Mouse (Mus musculus): ENCODE data around the gene Prdm11. TPM values are rescaled to one million over a fixed set of nuclear protein-coding genes. Genes with fewer than 3 reads are reported as not detected.

Gene Prdm11
- polyA plus RNA-seq, 1 experiment: 4.3 TPM

DNA sequence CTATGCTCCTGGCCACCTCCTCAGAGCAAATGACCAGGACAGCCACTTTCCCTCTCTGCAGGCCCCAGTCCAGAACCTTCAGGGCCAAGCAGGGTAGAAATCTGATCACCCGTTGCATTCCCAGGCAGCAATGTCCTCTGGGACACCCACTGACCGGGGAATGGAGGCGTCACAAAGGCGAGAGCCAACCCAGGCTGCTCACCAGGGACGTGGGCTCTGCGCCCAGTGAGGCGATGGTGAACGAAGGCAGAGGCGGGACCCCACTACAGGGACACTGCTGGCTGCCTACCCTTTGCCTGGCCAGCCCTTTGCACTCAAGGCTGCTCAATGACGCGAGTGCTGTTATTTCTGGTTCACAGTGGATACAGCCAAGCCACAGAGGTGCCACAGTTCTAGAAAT lies 13.3 kb downstream of the Prdm11 start:
- Histone ChIP-seq H3K27me3 (ENCODE audit: control insufficient read depth, insufficient read depth, low read length) (no peaks in the 10 kb centered on the region), H3K4me1 (ENCODE audit: control insufficient read depth, insufficient read depth, low read length) (peaks cover 6% of the 10 kb centered on the region), H3K36me3 (ENCODE audit: control insufficient read depth, insufficient read depth, low read length) (no peaks in the 10 kb centered on the region), H3K4me3 (ENCODE audit: control insufficient read depth, low read depth, low read length) (no peak overlapping the region), H3K27ac (ENCODE audit: control insufficient read depth, insufficient read depth, low read depth, low read length) (peak overlapping the region; percentile 86)
- TF ChIP-seq POLR2A (IDR thresholded peaks at IDR 0.05; ENCODE audit: control insufficient read depth, low read depth, low read length) (no peak), CTCF (IDR thresholded peaks at IDR 0.05; ENCODE audit: control insufficient read depth, insufficient read depth, insufficient replicate concordance, low read depth, low read length) (no peak)

DNA sequence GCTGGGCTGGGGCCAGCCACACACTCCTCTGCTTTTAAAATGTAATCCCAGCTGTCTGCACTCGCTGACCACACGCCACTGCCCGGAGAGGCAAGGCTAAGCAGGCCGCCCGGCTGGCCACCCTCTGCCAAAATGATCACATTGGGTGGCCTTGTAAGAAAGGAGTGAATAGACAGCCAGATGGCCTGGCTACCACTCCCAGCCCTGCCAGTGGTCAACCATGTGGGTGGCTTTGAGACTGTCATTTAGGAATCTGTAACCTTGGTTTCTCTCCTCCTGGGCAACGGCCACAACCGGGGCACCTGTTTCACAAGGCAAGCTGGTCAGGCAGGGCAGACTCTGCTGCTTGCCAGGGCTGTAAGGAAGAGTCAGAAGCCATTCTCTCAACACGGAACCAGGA lies 13.9 kb downstream of the Prdm11 start:
- Histone ChIP-seq H3K36me3 (ENCODE audit: control insufficient read depth, insufficient read depth, low read length) (no peaks in the 10 kb centered on the region), H3K27me3 (ENCODE audit: control insufficient read depth, insufficient read depth, low read length) (no peaks in the 10 kb centered on the region), H3K27ac (ENCODE audit: control insufficient read depth, insufficient read depth, low read depth, low read length) (peak overlapping the region; percentile 86), H3K4me3 (ENCODE audit: control insufficient read depth, low read depth, low read length) (no peak overlapping the region), H3K4me1 (ENCODE audit: control insufficient read depth, insufficient read depth, low read length) (peaks cover 6% of the 10 kb centered on the region)
- no peak for TF ChIP-seq POLR2A (IDR thresholded peaks at IDR 0.05; ENCODE audit: control insufficient read depth, low read depth, low read length)
- no peak for TF ChIP-seq CTCF (IDR thresholded peaks at IDR 0.05; ENCODE audit: control insufficient read depth, insufficient read depth, insufficient replicate concordance, low read depth, low read length)

DNA sequence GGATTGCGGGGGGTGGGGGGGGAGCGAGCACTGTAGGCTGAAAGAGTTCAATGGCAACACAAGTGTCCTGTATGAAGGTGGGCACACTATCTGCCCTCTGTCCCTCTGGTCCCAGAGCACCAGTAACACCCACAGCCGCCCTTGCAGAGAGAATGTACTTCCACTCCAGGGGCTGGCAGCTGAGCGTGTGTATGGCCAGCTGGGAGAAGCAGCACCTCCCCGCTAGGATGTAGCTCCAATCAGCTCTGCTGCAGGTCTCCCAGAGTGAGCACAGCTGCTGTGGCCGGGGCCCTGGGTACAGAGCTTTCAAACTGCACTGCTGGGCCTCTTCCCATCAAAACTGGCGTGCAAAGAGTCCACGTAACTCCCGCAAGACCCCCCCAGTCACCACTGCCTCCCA lies 14.9 kb downstream of the Prdm11 start:
- no peak overlapping the region for H3K27ac ChIP-seq (ENCODE audit: control insufficient read depth, insufficient read depth, low read depth, low read length)
- TF ChIP-seq POLR2A (IDR thresholded peaks at IDR 0.05; ENCODE audit: control insufficient read depth, low read depth, low read length) (no peak), CTCF (IDR thresholded peaks at IDR 0.05; ENCODE audit: control insufficient read depth, insufficient read depth, insufficient replicate concordance, low read depth, low read length) (no peak)
- H3K4me1 ChIP-seq (ENCODE audit: control insufficient read depth, insufficient read depth, low read length): peaks cover 6% of the 10 kb centered on the region
- no peak overlapping the region for H3K4me3 ChIP-seq (ENCODE audit: control insufficient read depth, low read depth, low read length)
- no peaks in the 10 kb centered on the region for H3K27me3 ChIP-seq (ENCODE audit: control insufficient read depth, insufficient read depth, low read length)
- H3K36me3 ChIP-seq (ENCODE audit: control insufficient read depth, insufficient read depth, low read length): no peaks in the 10 kb centered on the region

DNA sequence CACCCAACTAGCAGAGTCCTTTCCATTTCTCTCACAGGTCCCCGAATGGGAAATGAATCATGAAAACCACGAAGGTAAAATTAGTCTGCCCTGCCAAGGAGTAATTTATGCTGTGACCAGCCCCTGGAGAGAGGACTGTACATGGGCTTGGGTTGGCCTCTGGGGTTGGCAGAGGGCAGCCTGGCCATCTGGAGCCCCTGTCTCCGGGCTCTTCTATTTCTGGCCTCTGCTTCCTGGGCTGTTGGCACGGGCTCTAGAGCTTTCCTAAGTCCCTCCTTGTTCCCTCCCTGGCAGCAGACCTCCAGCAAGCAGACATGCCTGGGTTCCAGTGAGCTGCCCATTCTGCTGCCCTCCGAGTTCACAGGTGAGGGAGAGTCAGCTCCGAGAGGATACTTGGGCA lies 15.9 kb downstream of the Prdm11 start:
- Histone ChIP-seq H3K4me1 (ENCODE audit: control insufficient read depth, insufficient read depth, low read length) (peaks cover 6% of the 10 kb centered on the region), H3K4me3 (ENCODE audit: control insufficient read depth, low read depth, low read length) (no peak overlapping the region), H3K36me3 (ENCODE audit: control insufficient read depth, insufficient read depth, low read length) (no peaks in the 10 kb centered on the region), H3K27me3 (ENCODE audit: control insufficient read depth, insufficient read depth, low read length) (no peaks in the 10 kb centered on the region), H3K27ac (ENCODE audit: control insufficient read depth, insufficient read depth, low read depth, low read length) (no peak overlapping the region)
- TF ChIP-seq CTCF (IDR thresholded peaks at IDR 0.05; ENCODE audit: control insufficient read depth, insufficient read depth, insufficient replicate concordance, low read depth, low read length) (no peak), POLR2A (IDR thresholded peaks at IDR 0.05; ENCODE audit: control insufficient read depth, low read depth, low read length) (no peak)

DNA sequence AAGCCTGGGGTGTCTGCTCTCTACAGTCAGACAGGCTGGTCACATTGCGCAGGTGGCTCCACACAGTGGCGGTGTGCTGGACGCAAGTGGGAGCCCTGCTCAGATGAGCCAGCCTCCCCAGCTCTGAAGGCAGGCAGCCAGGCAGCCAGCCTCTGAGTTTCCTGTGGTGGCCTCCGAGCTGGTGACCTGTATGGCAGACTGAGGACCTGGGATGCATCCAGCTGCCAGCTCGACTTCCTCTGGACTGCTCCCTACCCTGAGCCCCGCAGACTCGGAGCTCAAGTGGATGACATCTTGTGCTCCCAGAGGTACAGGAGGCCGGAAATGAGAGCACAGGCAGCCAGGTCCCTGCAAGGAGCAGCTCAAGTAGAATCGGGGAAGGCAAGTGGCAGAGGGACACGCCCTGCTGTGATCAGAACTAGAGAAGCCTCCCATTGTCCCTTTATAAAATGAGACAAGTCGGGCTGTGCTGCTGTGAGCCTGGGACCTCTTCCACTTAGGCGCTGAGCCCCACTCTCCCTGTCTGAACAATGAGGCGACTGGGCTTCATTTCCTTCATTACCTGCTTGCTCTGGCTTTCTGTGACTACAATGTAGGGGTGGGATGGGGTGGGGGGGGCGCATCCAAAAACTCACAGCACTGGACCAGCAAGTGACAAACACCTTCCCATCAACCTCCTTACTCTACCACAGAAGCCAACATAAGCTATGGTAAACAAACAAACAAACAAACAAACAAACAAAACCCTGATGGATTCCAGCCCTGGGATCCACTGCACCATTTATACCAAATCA lies 16.5 kb downstream of the Prdm11 start:
- Histone ChIP-seq H3K4me1 (ENCODE audit: control insufficient read depth, insufficient read depth, low read length) (peaks cover 6% of the 10 kb centered on the region), H3K27ac (ENCODE audit: control insufficient read depth, insufficient read depth, low read depth, low read length) (no peak overlapping the region)
- TF ChIP-seq CTCF (IDR thresholded peaks at IDR 0.05; ENCODE audit: control insufficient read depth, insufficient read depth, insufficient replicate concordance, low read depth, low read length) (0 out of 2 replicates have a peak, but pooled peaks have one; percentile 6), POLR2A (IDR thresholded peaks at IDR 0.05; ENCODE audit: control insufficient read depth, low read depth, low read length) (no peak)

DNA sequence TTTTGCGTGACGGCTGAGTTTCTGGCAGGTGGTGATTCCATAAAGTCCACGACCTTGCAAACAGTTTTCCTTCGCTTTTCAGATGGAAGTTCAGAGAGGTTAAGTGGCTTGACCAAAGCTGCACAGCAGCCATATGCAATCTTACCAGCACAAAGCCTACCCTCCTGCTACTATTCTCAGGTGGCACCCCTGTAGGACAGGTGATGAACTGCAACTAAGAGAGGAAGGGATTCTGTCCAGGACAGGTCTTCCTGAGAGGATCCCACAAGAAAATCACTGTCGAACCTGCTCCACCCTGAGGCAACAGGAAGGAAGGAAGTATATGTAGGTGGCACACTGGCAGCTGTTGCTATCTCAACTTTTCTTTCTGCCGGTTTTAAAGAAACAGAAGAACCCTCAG lies 17.1 kb downstream of the Prdm11 start:
- TF ChIP-seq POLR2A (IDR thresholded peaks at IDR 0.05; ENCODE audit: control insufficient read depth, low read depth, low read length): no peak
- no peak for TF ChIP-seq CTCF (IDR thresholded peaks at IDR 0.05; ENCODE audit: control insufficient read depth, insufficient read depth, insufficient replicate concordance, low read depth, low read length)
- H3K27ac ChIP-seq (ENCODE audit: control insufficient read depth, insufficient read depth, low read depth, low read length): no peak overlapping the region
- H3K36me3 ChIP-seq (ENCODE audit: control insufficient read depth, insufficient read depth, low read length): no peaks in the 10 kb centered on the region
- peaks cover 6% of the 10 kb centered on the region for H3K4me1 ChIP-seq (ENCODE audit: control insufficient read depth, insufficient read depth, low read length)
- H3K4me3 ChIP-seq (ENCODE audit: control insufficient read depth, low read depth, low read length): no peak overlapping the region
- no peaks in the 10 kb centered on the region for H3K27me3 ChIP-seq (ENCODE audit: control insufficient read depth, insufficient read depth, low read length)

More for the DNA sequence above, 16.5 kb downstream of the Prdm11 start:
- Histone ChIP-seq H3K36me3 (ENCODE audit: control insufficient read depth, insufficient read depth, low read length) (no peaks in the 10 kb centered on the region), H3K27me3 (ENCODE audit: control insufficient read depth, insufficient read depth, low read length) (no peaks in the 10 kb centered on the region), H3K4me3 (ENCODE audit: control insufficient read depth, low read depth, low read length) (no peak overlapping the region)

DNA sequence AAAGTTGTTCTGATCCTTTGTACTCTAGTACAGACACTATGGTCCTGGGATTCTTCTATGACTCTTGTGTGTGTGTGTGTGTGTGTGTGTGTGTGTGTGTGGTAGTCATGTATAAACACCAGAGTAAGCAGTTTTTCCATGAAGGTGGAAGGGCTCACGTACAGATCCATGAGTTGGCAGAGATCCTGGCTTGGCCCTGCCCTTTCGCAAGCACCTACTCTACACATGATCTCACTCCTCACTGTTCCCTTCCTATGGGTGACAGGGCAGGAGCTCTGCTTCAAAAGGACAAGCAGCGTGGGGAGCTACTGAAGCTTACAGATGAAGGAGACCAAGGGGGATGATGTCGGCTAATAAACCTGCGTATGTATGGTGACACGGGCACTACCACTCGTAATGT lies 18.3 kb downstream of the Prdm11 start:
- no peak overlapping the region for H3K27ac ChIP-seq (ENCODE audit: control insufficient read depth, insufficient read depth, low read depth, low read length)
- H3K4me1 ChIP-seq (ENCODE audit: control insufficient read depth, insufficient read depth, low read length): peaks cover 4% of the 10 kb centered on the region
- no peak for TF ChIP-seq CTCF (IDR thresholded peaks at IDR 0.05; ENCODE audit: control insufficient read depth, insufficient read depth, insufficient replicate concordance, low read depth, low read length)
- TF ChIP-seq POLR2A (IDR thresholded peaks at IDR 0.05; ENCODE audit: control insufficient read depth, low read depth, low read length): no peak

More for the DNA sequence above, 18.3 kb downstream of the Prdm11 start:
- Histone ChIP-seq H3K27me3 (ENCODE audit: control insufficient read depth, insufficient read depth, low read length) (no peaks in the 10 kb centered on the region), H3K36me3 (ENCODE audit: control insufficient read depth, insufficient read depth, low read length) (no peaks in the 10 kb centered on the region), H3K4me3 (ENCODE audit: control insufficient read depth, low read depth, low read length) (no peak overlapping the region)

Measured in testis, adult 2 months (tissue).